Mouse (Mus musculus): ENCODE measurements at regions not wholly inside any gene's neighbourhood (a gene's known extent, or its start where the extent isn't known, plus 50 kb on each side); places are given as distances from the start of the nearest gene placed in this dataset.
"Not testable (repeated sequence)": the region's sequence is repeated elsewhere in the genome, so short reads cannot be mapped to it uniquely, and the experiment has no call there.

- no peak for DNase-seq
Observed at GRCm38 (mm10) chr7:63995255-63995980, 56.7 kb upstream of the Klf13 start.

DNA sequence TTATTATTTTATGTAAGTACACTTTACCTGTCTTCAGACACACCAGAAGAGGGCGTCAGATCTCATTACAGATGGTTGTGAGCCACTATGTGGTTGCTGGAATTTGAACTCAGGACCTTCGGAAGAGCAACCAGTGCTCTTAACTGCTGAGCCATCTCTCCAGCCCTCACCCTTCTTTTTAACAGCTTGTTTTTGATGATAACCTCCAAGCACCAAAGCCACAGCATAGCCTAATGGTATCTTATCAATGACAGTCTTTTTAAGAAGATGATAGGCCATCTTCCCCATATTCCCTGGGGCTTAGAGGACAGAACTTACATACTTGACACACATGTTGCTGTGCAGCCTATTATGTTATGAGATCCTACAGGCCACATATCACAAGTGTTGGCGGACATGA lies 56.1 kb upstream of the Klf13 start:
- not testable (repeated sequence) for DNase-seq

DNA sequence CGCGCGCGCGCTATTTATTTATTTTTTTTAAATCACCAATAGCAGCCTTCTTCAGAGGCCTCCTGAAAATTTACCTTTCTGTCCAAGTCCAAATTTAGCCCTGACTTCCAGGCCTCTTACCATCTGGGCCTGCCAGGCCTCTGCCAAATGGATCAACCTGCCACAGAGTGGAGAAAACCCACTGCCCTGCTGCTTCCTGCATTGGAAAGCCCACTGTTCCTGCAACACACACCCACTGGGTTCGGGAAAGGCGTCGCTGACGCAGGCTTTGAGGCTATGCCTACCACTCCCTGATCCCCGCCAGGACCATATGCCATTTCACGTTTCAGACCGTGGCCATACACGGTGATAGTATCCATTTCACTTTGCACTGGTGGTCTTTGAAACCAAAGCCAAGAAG lies 53.4 kb upstream of the Klf13 start:
- DNase-seq: no peak

DNA sequence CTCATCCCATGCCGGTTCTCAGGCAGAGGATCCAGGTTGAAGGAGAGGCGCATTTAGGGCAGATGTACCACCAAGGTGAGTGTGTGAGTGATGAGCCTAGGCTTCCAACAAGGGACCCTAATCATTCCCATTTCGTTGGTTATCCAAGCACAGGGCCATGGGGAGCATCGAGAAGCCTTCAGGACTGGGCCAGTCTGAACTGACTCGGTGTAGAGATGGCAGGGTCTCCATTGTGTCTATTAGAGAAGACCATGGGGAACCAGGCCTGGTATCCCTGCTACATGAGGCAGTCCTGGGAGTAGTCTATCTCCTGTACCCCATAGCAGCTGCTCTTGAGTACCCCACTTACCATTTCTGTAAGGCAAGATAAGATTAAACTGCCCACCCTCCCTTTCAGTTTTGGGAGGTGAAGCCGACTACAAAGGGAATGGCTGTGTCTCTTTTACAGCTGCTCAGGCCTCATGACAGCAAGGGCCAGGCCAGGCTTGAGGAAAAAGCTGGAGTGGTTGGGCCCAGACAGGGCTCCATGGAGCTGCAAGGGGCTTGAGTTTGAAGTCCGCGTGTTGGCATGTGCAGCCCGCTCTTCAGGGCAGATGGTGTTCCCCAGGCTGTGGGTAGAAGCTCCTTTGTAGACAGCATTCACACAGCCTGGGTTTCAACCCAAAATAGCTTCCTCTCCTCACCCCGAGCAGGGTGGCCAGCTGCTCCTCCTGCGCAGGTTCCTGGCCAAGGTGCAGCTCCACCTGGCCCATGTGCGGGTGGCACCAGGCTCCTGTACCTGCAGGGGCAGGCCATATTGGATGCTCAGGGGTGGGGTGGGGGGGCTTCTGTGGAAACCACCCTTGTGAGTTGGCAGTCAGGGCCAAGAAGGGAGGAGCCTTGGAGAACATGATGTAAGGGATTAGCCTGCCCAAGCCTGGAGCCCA lies 52.6 kb upstream of the Klf13 start:
- no peak for DNase-seq

- DNase-seq: no peak
Observed at GRCm38 (mm10) chr7:63990312-63991028, 51.8 kb upstream of the Klf13 start.

DNA sequence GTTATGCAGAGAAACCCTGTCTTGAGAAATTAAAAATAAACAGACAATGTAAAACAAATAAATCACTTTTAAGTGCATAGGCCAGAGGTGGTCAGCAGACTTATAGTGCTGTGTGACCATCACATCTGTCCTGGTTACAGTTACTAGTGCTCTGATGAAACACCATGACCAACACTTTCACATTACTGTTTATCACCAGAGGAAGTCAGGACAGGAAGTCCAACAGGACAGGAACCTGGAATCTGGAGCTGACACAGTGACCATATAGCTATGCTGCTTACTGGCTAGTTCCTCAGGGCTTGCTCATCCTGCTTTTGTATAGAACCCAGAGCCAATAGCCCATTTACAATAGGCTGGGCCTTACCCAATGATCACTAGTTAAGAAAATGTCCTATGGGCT lies 51.0 kb upstream of the Klf13 start:
- DNase-seq: no peak

Measured in heart, postnatal 4 days (tissue).